8 mouse cellular contexts compared by ENCODE assay signal in genomic region chr6:136422084-136422853, GRCm38 (mm10). TPM values are rescaled to one million over a fixed set of nuclear protein-coding genes. Genes with fewer than 3 reads are reported as not detected.
DNase-seq lines count a peak whose midpoint lies in the region; ATAC-seq and TF ChIP-seq lines count a peak whose summit lies in the region.

No protein-coding gene starts in this region.

- no peaks in the 10 kb centered on the region for H3K9me3 ChIP-seq in liver, embryonic 11.5 days (ENCODE audit: control insufficient read depth, low read length)
- H3K9me3 ChIP-seq in neural tube, embryonic 11.5 days (ENCODE audit: control insufficient read depth, low read length): no peaks in the 10 kb centered on the region

- intact Hi-C loops in left cerebral cortex, postnatal 10 days (cut with DNase I): loop anchor here (2.0 to 10.0 kb wide), 5 partner anchors 40 to 393 kb away; no protein-coding TSS in a partner anchor

- no peak overlapping the region for H3K27ac ChIP-seq in liver, adult 2 months (replicated peaks; ENCODE audit: insufficient read depth, low read depth, low read length)
- H3K27ac ChIP-seq in liver, embryonic 11.5 days (ENCODE audit: low read depth, low read length): no peak overlapping the region
- no peak overlapping the region for H3K27ac ChIP-seq in neural tube, embryonic 11.5 days (ENCODE audit: low read depth, low read length)

- H3K79me2 ChIP-seq in liver, adult 2 months (ENCODE audit: control insufficient read depth, insufficient read depth, low read length): no peaks in the 10 kb centered on the region

- H3K27me3 ChIP-seq in liver, adult 2 months (ENCODE audit: control insufficient read depth, insufficient read depth, low read length): no peaks in the 10 kb centered on the region
- H3K27me3 ChIP-seq in liver, embryonic 11.5 days (replicated peaks; ENCODE audit: control insufficient read depth, insufficient read depth, low read length): no peaks in the 10 kb centered on the region
- no peaks in the 10 kb centered on the region for H3K27me3 ChIP-seq in neural tube, embryonic 11.5 days (ENCODE audit: control insufficient read depth, insufficient read depth, low read length)

- H3K9ac ChIP-seq in liver, adult 2 months (ENCODE audit: low read depth, low read length): no peak overlapping the region
- H3K9ac ChIP-seq in liver, embryonic 11.5 days (ENCODE audit: low read depth, low read length): no peak overlapping the region
- H3K9ac ChIP-seq in neural tube, embryonic 11.5 days (ENCODE audit: low read length): no peak overlapping the region

- H3K4me1 ChIP-seq in liver, adult 2 months (ENCODE audit: control insufficient read depth, insufficient read depth, low read length): peaks cover 3% of the 10 kb centered on the region; the same call in 1 of the 2 replicates
- 0 out of 2 replicates have a peak, but pooled peaks cover 3% of the 10 kb centered on the region for H3K4me1 ChIP-seq in liver, embryonic 11.5 days (replicated peaks; ENCODE audit: control insufficient read depth, insufficient read depth, low read length)
- no peaks in the 10 kb centered on the region for H3K4me1 ChIP-seq in neural tube, embryonic 11.5 days (ENCODE audit: control insufficient read depth, insufficient read depth, low read length)

- ATAC-seq in liver, embryonic 11.5 days (replicated peaks; ENCODE audit: low FRiP score): no peak
- ATAC-seq in neural tube, embryonic 11.5 days (ENCODE audit: insufficient read depth, low FRiP score, low TSS enrichment): no peak

- H3K4me3 ChIP-seq in liver, adult 2 months (ENCODE audit: insufficient read depth, low read depth, low read length): no peak overlapping the region
- H3K4me3 ChIP-seq in liver, embryonic 11.5 days (ENCODE audit: low read depth, low read length): no peak overlapping the region
- no peak overlapping the region for H3K4me3 ChIP-seq in neural tube, embryonic 11.5 days (ENCODE audit: low read depth, low read length)

- DNase-seq in liver, adult 2 months (ENCODE audit: extremely low read depth, low read depth, low spot score): peak; percentile 48
- no peak for DNase-seq in liver, embryonic 11.5 days (ENCODE audit: low spot score)
- DNase-seq in adrenal gland, adult 2 months: peak; percentile 52
- DNase-seq in embryo, embryonic 11.5 days (ENCODE audit: low read depth, low spot score): peak; percentile 39
- peak; percentile 68 for DNase-seq in heart, postnatal 4 days
- DNase-seq in left cerebral cortex, postnatal 10 days (ENCODE audit: extremely low spot score in 1 of 2, low spot score in 2 of 2): peak; percentile 44 to 51
- DNase-seq in neural tube, embryonic 11.5 days (ENCODE audit: low spot score): peak; percentile 69
- DNase-seq in testis, postnatal 10 days (ENCODE audit: low spot score): peak; percentile 71

- peak; percentile 83 for TF ChIP-seq CTCF in liver, adult 2 months (IDR thresholded peaks at IDR 0.05; ENCODE audit: low read depth, low read length)

- H3K4me2 ChIP-seq in liver, embryonic 11.5 days: no peak overlapping the region
- no peak overlapping the region for H3K4me2 ChIP-seq in neural tube, embryonic 11.5 days (ENCODE audit: low read depth)

- 67% methylated on average over 16 of the region's 16 CpGs for WGBS in liver, adult 2 months
- WGBS in liver, embryonic 11.5 days: 55% methylated on average over 16 of the region's 16 CpGs
- WGBS in neural tube, embryonic 11.5 days: 65% methylated on average over 16 of the region's 16 CpGs

- TF ChIP-seq POLR2A in liver, adult 2 months (IDR thresholded peaks at IDR 0.05; ENCODE audit: extremely low read depth, insufficient read depth, low read length): no peak

- H3K36me3 ChIP-seq in liver, adult 2 months (ENCODE audit: control insufficient read depth, insufficient read depth, low read length): no peaks in the 10 kb centered on the region
- no peaks in the 10 kb centered on the region for H3K36me3 ChIP-seq in liver, embryonic 11.5 days (ENCODE audit: control insufficient read depth, insufficient read depth, low read length)
- no peaks in the 10 kb centered on the region for H3K36me3 ChIP-seq in neural tube, embryonic 11.5 days (ENCODE audit: control insufficient read depth, insufficient read depth, low read length)

RNA-seq across cellular contexts. Expression of gene E330021D16Rik, which starts 6.9 kb away (rescaled TPM):
- not detected in 2 replicates for total RNA-seq in liver, adult 2 months (2014; rRNA removed)
- 0.07 TPM in 1 of 2 replicates, not detected in the other for polyA plus RNA-seq in liver, adult 2 months (2012; rRNA removed)
- polyA plus RNA-seq in liver, embryonic 11.5 days (2014; fragmentation: Nextera tagmentation; extraction: Ambion mirVana): not detected in 2 replicates
- total RNA-seq in adrenal gland, adult 2 months (2021): not detected
- polyA plus RNA-seq in adrenal gland, adult 2 months (2012; rRNA removed): not detected in 2 replicates
- total RNA-seq in heart, postnatal 4 days (2021): not detected
- not detected for total RNA-seq in left cerebral cortex, postnatal 10 days (2021)
- polyA plus RNA-seq in neural tube, embryonic 11.5 days (2014; fragmentation: Nextera tagmentation; extraction: Ambion mirVana): not detected in 2 replicates
